Mouse (Mus musculus): ENCODE measurements around the gene Skiv2l. TPM values are rescaled to one million over a fixed set of nuclear protein-coding genes. Genes with fewer than 3 reads are reported as not detected.

Skiv2l gene
- polyA plus RNA-seq, 1 experiment from 2014 or later = 49.9 TPM

DNA sequence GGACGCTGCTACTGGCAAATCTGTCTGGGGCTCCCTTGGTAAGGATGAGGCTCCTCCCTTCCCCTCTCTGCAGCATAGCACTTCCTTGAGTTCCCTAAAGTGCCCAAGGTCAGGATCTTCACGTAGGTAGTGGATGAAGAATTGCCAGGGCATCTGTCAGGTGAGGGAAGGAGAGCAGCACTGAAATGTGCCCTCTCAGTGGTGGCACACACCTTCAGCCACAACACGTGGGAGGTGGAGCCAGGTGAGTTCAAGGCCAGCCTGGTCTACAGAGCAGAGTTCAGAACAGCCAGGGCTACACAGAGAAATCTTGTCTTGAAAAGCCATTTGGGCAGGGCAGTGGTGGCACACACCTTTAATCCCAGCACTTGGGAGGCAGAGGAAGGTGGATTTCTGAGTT, 4.8 kb upstream of the Skiv2l start:
- no peak overlapping the region for H3K9ac ChIP-seq (ENCODE audit: low read length)
- peaks cover 24% of the 10 kb centered on the region for H3K36me3 ChIP-seq (ENCODE audit: control insufficient read depth, insufficient read depth, low read length)
- no peak overlapping the region for H3K27ac ChIP-seq (ENCODE audit: low read length)
- no peak overlapping the region for H3K4me2 ChIP-seq (ENCODE audit: low read depth, low read length)
- H3K4me3 ChIP-seq (ENCODE audit: low read length) = no peak overlapping the region
- H3K4me1 ChIP-seq (replicated peaks; ENCODE audit: control insufficient read depth, insufficient read depth, low read length) = peaks cover 9% of the 10 kb centered on the region
- ATAC-seq (ENCODE audit: low read depth) = no peak
- WGBS = 55% methylated on average over 3 of the region's 3 CpGs
- no peaks in the 10 kb centered on the region for H3K9me3 ChIP-seq (ENCODE audit: control insufficient read depth, low read length)
- H3K27me3 ChIP-seq (ENCODE audit: control insufficient read depth, insufficient read depth, low read depth, low read length) = no peaks in the 10 kb centered on the region

- no peaks in the 10 kb centered on the region for H3K9me3 ChIP-seq (ENCODE audit: control insufficient read depth, low read length)
- H3K36me3 ChIP-seq (ENCODE audit: control insufficient read depth, insufficient read depth, low read length) = peaks cover 24% of the 10 kb centered on the region
- H3K27ac ChIP-seq (ENCODE audit: low read length) = no peak overlapping the region
- peaks cover 13% of the 10 kb centered on the region for H3K4me1 ChIP-seq (replicated peaks; ENCODE audit: control insufficient read depth, insufficient read depth, low read length)
- H3K4me2 ChIP-seq (ENCODE audit: low read depth, low read length) = no peak overlapping the region
- no peaks in the 10 kb centered on the region for H3K27me3 ChIP-seq (ENCODE audit: control insufficient read depth, insufficient read depth, low read depth, low read length)
- ATAC-seq (ENCODE audit: low read depth) = no peak
- H3K9ac ChIP-seq (ENCODE audit: low read length) = no peak overlapping the region
- 76% methylated on average over 8 of the region's 8 CpGs for WGBS
- H3K4me3 ChIP-seq (ENCODE audit: low read length) = no peak overlapping the region
Observed at GRCm38 (mm10) chr17:34853511-34853910, 3.5 kb upstream of the Skiv2l start.

DNA sequence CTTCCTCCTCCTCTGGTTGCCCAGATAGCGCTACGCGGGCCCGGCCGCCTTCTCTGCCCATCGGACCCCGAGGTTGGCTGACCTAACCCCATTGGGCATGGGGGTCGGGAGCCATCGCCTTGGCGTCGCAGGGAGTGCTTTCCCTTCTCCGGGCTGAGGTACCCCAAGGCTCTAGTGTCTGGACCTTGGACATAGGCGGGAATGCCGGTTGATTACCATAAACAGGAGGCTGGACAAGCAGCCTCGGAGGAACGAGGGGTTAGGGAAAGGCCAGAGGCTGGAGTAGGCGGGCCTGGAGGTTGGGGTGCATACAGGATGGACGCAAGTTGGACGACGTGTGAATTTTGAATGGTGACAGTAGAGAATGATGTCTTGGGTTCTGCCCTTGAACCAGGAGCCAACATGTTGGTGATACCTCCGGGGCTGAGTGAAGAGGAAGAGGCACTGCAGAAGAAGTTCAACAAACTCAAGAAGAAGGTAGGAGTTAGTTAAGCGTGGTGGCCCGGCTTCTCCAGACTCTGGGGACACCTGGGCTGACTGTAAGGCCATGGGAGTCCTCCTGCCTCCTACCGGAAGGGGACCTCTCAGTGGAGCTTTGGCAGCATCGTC, 611 bp upstream of the Skiv2l start:
- peak overlapping the region; percentile 82 for H3K4me3 ChIP-seq (ENCODE audit: low read length)
- H3K27me3 ChIP-seq (ENCODE audit: control insufficient read depth, insufficient read depth, low read depth, low read length) = no peaks in the 10 kb centered on the region
- H3K36me3 ChIP-seq (ENCODE audit: control insufficient read depth, insufficient read depth, low read length) = peaks cover 27% of the 10 kb centered on the region
- H3K27ac ChIP-seq (ENCODE audit: low read length) = peak overlapping the region; percentile 15; the same call in 1 of the 2 replicates
- H3K9me3 ChIP-seq (ENCODE audit: control insufficient read depth, low read length) = no peaks in the 10 kb centered on the region
- peak overlapping the region; percentile 86 for H3K4me2 ChIP-seq (ENCODE audit: low read depth, low read length)
- ATAC-seq (ENCODE audit: low read depth) = peak; percentile 18; the same call in 1 of the 2 replicates
- WGBS = under 1% methylated on average over 25 of the region's 25 CpGs
- H3K9ac ChIP-seq (ENCODE audit: low read length) = peak overlapping the region; percentile 89
- H3K4me1 ChIP-seq (replicated peaks; ENCODE audit: control insufficient read depth, insufficient read depth, low read length) = peaks cover 13% of the 10 kb centered on the region

GRCm38 (mm10) chr17:34847615-34848014, 2.4 kb downstream of the Skiv2l start:
- ATAC-seq (ENCODE audit: low read depth) = no peak
- H3K9me3 ChIP-seq (ENCODE audit: control insufficient read depth, low read length) = no peaks in the 10 kb centered on the region
- H3K27ac ChIP-seq (ENCODE audit: low read length) = no peak overlapping the region
- 89% methylated on average over 7 of the region's 7 CpGs for WGBS
- peaks cover 13% of the 10 kb centered on the region for H3K4me1 ChIP-seq (replicated peaks; ENCODE audit: control insufficient read depth, insufficient read depth, low read length)
- no peak overlapping the region for H3K4me2 ChIP-seq (ENCODE audit: low read depth, low read length)
- H3K4me3 ChIP-seq (ENCODE audit: low read length) = no peak overlapping the region
- no peak overlapping the region for H3K9ac ChIP-seq (ENCODE audit: low read length)
- peaks cover 25% of the 10 kb centered on the region for H3K36me3 ChIP-seq (ENCODE audit: control insufficient read depth, insufficient read depth, low read length)
- H3K27me3 ChIP-seq (ENCODE audit: control insufficient read depth, insufficient read depth, low read depth, low read length) = no peaks in the 10 kb centered on the region

GRCm38 (mm10) chr17:34847192-34847591, 2.8 kb downstream of the Skiv2l start:
- Histone ChIP-seq H3K4me1 (replicated peaks; ENCODE audit: control insufficient read depth, insufficient read depth, low read length) (peaks cover 13% of the 10 kb centered on the region), H3K27me3 (ENCODE audit: control insufficient read depth, insufficient read depth, low read depth, low read length) (no peaks in the 10 kb centered on the region), H3K9me3 (ENCODE audit: control insufficient read depth, low read length) (no peaks in the 10 kb centered on the region), H3K27ac (ENCODE audit: low read length) (no peak overlapping the region), H3K9ac (ENCODE audit: low read length) (no peak overlapping the region), H3K4me2 (ENCODE audit: low read depth, low read length) (no peak overlapping the region), H3K4me3 (ENCODE audit: low read length) (no peak overlapping the region), H3K36me3 (ENCODE audit: control insufficient read depth, insufficient read depth, low read length) (peaks cover 25% of the 10 kb centered on the region)
- 79% methylated on average over 6 of the region's 6 CpGs for WGBS
- no peak for ATAC-seq (ENCODE audit: low read depth)

DNA sequence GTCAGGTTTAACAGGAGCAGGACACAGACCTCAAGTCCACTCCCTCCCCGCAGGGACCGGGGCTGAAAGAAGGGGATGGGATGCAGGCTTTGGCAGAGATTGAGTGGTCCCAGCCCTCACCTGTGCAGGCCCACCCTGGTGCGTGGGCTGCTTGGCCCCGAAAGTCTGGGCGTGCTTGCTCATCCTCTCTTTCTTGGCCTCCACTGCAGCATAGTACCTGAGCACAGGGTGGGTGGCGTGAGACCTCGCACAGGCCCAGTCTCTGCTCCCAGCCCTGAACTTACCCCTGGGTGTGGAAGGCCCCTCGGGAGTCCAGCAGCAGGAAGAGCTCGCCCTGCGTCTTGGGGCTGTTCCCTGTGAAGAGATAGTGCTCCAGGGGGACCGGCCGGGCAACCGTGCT, 5.1 kb downstream of the Skiv2l start:
- WGBS = 94% methylated on average over 13 of the region's 13 CpGs
- Histone ChIP-seq H3K27me3 (ENCODE audit: control insufficient read depth, insufficient read depth, low read depth, low read length) (no peaks in the 10 kb centered on the region), H3K9ac (ENCODE audit: low read length) (no peak overlapping the region), H3K9me3 (ENCODE audit: control insufficient read depth, low read length) (no peaks in the 10 kb centered on the region), H3K27ac (ENCODE audit: low read length) (no peak overlapping the region), H3K4me3 (ENCODE audit: low read length) (no peak overlapping the region), H3K36me3 (ENCODE audit: control insufficient read depth, insufficient read depth, low read length) (peaks cover 34% of the 10 kb centered on the region), H3K4me1 (replicated peaks; ENCODE audit: control insufficient read depth, insufficient read depth, low read length) (peaks cover 5% of the 10 kb centered on the region), H3K4me2 (ENCODE audit: low read depth, low read length) (no peak overlapping the region)
- ATAC-seq (ENCODE audit: low read depth) = no peak

- H3K36me3 ChIP-seq (ENCODE audit: control insufficient read depth, insufficient read depth, low read length) = peaks cover 35% of the 10 kb centered on the region
- no peak overlapping the region for H3K4me3 ChIP-seq (ENCODE audit: low read length)
- H3K9me3 ChIP-seq (ENCODE audit: control insufficient read depth, low read length) = no peaks in the 10 kb centered on the region
- ATAC-seq (ENCODE audit: low read depth) = no peak
- H3K27me3 ChIP-seq (ENCODE audit: control insufficient read depth, insufficient read depth, low read depth, low read length) = no peaks in the 10 kb centered on the region
- peaks cover 13% of the 10 kb centered on the region for H3K4me1 ChIP-seq (replicated peaks; ENCODE audit: control insufficient read depth, insufficient read depth, low read length)
- H3K9ac ChIP-seq (ENCODE audit: low read length) = no peak overlapping the region
- 81% methylated on average over 6 of the region's 6 CpGs for WGBS
- no peak overlapping the region for H3K4me2 ChIP-seq (ENCODE audit: low read depth, low read length)
- no peak overlapping the region for H3K27ac ChIP-seq (ENCODE audit: low read length)
Observed at GRCm38 (mm10) chr17:34840736-34841307, 9.2 kb downstream of the Skiv2l start.

GRCm38 (mm10) chr17:34838785-34839184, 11.2 kb downstream of the Skiv2l start:
- 85% methylated on average over 7 of the region's 7 CpGs for WGBS
- H3K4me3 ChIP-seq (ENCODE audit: low read length) = no peak overlapping the region
- ATAC-seq (ENCODE audit: low read depth) = no peak
- no peak overlapping the region for H3K27ac ChIP-seq (ENCODE audit: low read length)
- no peaks in the 10 kb centered on the region for H3K27me3 ChIP-seq (ENCODE audit: control insufficient read depth, insufficient read depth, low read depth, low read length)
- H3K4me1 ChIP-seq (replicated peaks; ENCODE audit: control insufficient read depth, insufficient read depth, low read length) = peaks cover 15% of the 10 kb centered on the region
- peaks cover 29% of the 10 kb centered on the region for H3K36me3 ChIP-seq (ENCODE audit: control insufficient read depth, insufficient read depth, low read length)
- no peaks in the 10 kb centered on the region for H3K9me3 ChIP-seq (ENCODE audit: control insufficient read depth, low read length)
- no peak overlapping the region for H3K4me2 ChIP-seq (ENCODE audit: low read depth, low read length)
- H3K9ac ChIP-seq (ENCODE audit: low read length) = no peak overlapping the region

- H3K9ac ChIP-seq (ENCODE audit: low read length) = peak overlapping the region; percentile 81
- H3K27ac ChIP-seq (ENCODE audit: low read length) = peak overlapping the region; percentile 70; the same call in 1 of the 2 replicates
- H3K4me2 ChIP-seq (ENCODE audit: low read depth, low read length) = peak overlapping the region; percentile 92
- peak overlapping the region; percentile 82 for H3K4me3 ChIP-seq (ENCODE audit: low read length)
- H3K9me3 ChIP-seq (ENCODE audit: control insufficient read depth, low read length) = no peaks in the 10 kb centered on the region
- WGBS = 33% methylated on average over 43 of the region's 43 CpGs
- H3K36me3 ChIP-seq (ENCODE audit: control insufficient read depth, insufficient read depth, low read length) = peaks cover 22% of the 10 kb centered on the region
- peak; percentile 28; the same call in 1 of the 2 replicates for ATAC-seq (ENCODE audit: low read depth)
- peaks cover 15% of the 10 kb centered on the region for H3K4me1 ChIP-seq (replicated peaks; ENCODE audit: control insufficient read depth, insufficient read depth, low read length)
- H3K27me3 ChIP-seq (ENCODE audit: control insufficient read depth, insufficient read depth, low read depth, low read length) = no peaks in the 10 kb centered on the region
Observed at GRCm38 (mm10) chr17:34837464-34838324, 12.3 kb downstream of the Skiv2l start.

Measured in lung, embryonic 16.5 days (tissue).